Mouse (Mus musculus) cortical plate, adult 2 months (tissue): ENCODE measurements around the gene Spon1. TPM values are rescaled to one million over a fixed set of nuclear protein-coding genes. Genes with fewer than 3 reads are reported as not detected.

ENCODE experiments used
- H3K27ac ChIP-seq: fragments of 200-500 bp; 2 replicates; pipeline ENCODE4 v1.5.1; 2012; ENCODE audit warnings: low read length, control low read depth, inconsistent platforms; ENCODE audit not compliant: insufficient read depth
- H3K4me1 ChIP-seq: fragments of 200-500 bp; 2 replicates; pipeline ENCODE4 v1.6.1; 2011; ENCODE audit warnings: low read length; ENCODE audit not compliant: control insufficient read depth, insufficient read depth
- H3K4me3 ChIP-seq: fragments of 200-500 bp; 2 replicates; pipeline ENCODE4 v1.5.1; 2011; ENCODE audit warnings: mild to moderate bottlenecking, low read length, control low read depth; ENCODE audit not compliant: insufficient read depth
- CTCF ChIP-seq: fragments of 200-500 bp; IDR thresholded peaks from 2 replicates; pipeline ENCODE4 v1.5.1; 2011; ENCODE audit warnings: mild to moderate bottlenecking, control low read depth, low read length; ENCODE audit not compliant: insufficient read depth; ENCODE audit errors: extremely low read depth
- POLR2A ChIP-seq: fragments of 200-500 bp; IDR thresholded peaks from 2 replicates; pipeline ENCODE4 v1.6.1; 2011; ENCODE audit warnings: mild to moderate bottlenecking, low read length, control low read depth; ENCODE audit not compliant: insufficient read depth; ENCODE audit errors: extremely low read depth
- polyA plus RNA-seq: library from polyadenylated mRNA; depleted of rRNA; stranded (reverse); fragments of >200 nt; gene quantifications from 2 replicates; pipeline ENCODE4 v1.2.3, GENCODE M21; 2012; rRNA removed

Spon1 gene
- 21.5 and 22.1 TPM in 2 replicates for polyA plus RNA-seq

- no peaks in the 10 kb centered on the region for H3K4me1 ChIP-seq
- no peak for TF ChIP-seq POLR2A
- no peak for TF ChIP-seq CTCF
- peak within 1 kb of the TSS; percentile 43 for H3K4me3 ChIP-seq
- no peak within 1 kb of the TSS; the same call in 1 of the 2 replicates for H3K27ac ChIP-seq
Measured at GRCm38 (mm10) chr7:113765667-113766497, at the start of gene Spon1. Gene Spon1, plus strand, starts transcription at chr7:113765998.

- no peak overlapping the region for H3K4me3 ChIP-seq
- H3K27ac ChIP-seq: no peak overlapping the region
- no peaks in the 10 kb centered on the region for H3K4me1 ChIP-seq
- TF ChIP-seq POLR2A: no peak
- TF ChIP-seq CTCF: no peak
Measured at GRCm38 (mm10) chr7:113721994-113722393, 43.8 kb upstream of the Spon1 start.

- Histone ChIP-seq H3K4me3 (no peak overlapping the region), H3K4me1 (no peaks in the 10 kb centered on the region), H3K27ac (no peak overlapping the region)
- TF ChIP-seq POLR2A (no peak), CTCF (no peak)
Measured at GRCm38 (mm10) chr7:113723905-113724304, 41.9 kb upstream of the Spon1 start.

- no peak for TF ChIP-seq CTCF
- no peak for TF ChIP-seq POLR2A
- Histone ChIP-seq H3K27ac (no peak overlapping the region), H3K4me3 (no peak overlapping the region), H3K4me1 (0 out of 2 replicates have a peak, but pooled peaks cover 2% of the 10 kb centered on the region)
Measured at GRCm38 (mm10) chr7:113727999-113728713, 37.6 kb upstream of the Spon1 start.

GRCm38 (mm10) chr7:113728926-113729325 lies 36.9 kb upstream of the Spon1 start:
- Histone ChIP-seq H3K27ac (no peak overlapping the region), H3K4me1 (0 out of 2 replicates have a peak, but pooled peaks cover 2% of the 10 kb centered on the region), H3K4me3 (no peak overlapping the region)
- TF ChIP-seq CTCF (no peak), POLR2A (no peak)

GRCm38 (mm10) chr7:113730406-113731247 lies 35.2 kb upstream of the Spon1 start:
- 0 out of 2 replicates have a peak, but pooled peaks cover 3% of the 10 kb centered on the region for H3K4me1 ChIP-seq
- no peak overlapping the region for H3K27ac ChIP-seq
- no peak for TF ChIP-seq CTCF
- no peak for TF ChIP-seq POLR2A
- H3K4me3 ChIP-seq: no peak overlapping the region

- no peak for TF ChIP-seq POLR2A
- TF ChIP-seq CTCF: no peak
- Histone ChIP-seq H3K4me3 (no peak overlapping the region; the same call in 1 of the 2 replicates), H3K27ac (no peak overlapping the region), H3K4me1 (peaks cover 3% of the 10 kb centered on the region; the same call in 1 of the 2 replicates)
Measured at GRCm38 (mm10) chr7:113737790-113738362, 27.9 kb upstream of the Spon1 start.

- H3K4me3 ChIP-seq: no peak overlapping the region
- no peak overlapping the region for H3K27ac ChIP-seq
- H3K4me1 ChIP-seq: peaks cover 3% of the 10 kb centered on the region; the same call in 1 of the 2 replicates
- TF ChIP-seq POLR2A (no peak), CTCF (no peak)
Measured at GRCm38 (mm10) chr7:113739181-113739580, 26.6 kb upstream of the Spon1 start.
